Mouse (Mus musculus) T-helper 17 cell (primary cell): ENCODE data around the gene Ppp1r12b.

Experiments
- in situ Hi-C, 2 experiments: fragments of 300-600 bp; cut with MboI, MseI; formaldehyde crosslinking; loops; 1 replicate in 1 of 2; 2 replicates in 1 of 2; pipeline ENCODE4 v1.15.1; 2025; ENCODE audit warnings: high pct_unique_total_duplicates in 2 of 2

Gene Ppp1r12b

DNA sequence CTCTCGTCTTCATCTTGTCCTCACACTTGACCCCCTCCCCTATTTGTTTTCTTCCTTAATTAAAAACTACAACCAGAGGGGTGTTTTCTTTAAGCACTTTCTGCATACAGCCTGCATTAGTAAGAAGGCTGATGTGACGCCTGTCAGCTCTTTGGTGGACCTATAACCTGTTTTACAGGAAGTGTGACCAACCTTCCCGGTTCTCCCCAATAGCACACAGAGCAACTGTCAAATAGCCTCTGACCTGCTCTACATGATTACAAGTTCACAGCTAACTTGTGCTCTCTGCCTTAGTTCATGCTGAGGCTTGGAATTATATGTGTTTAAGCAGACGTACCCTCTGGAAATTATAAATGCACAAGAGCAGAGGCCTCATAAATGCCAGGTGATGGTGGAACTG, 189.3 kb downstream of the Ppp1r12b start:
- in situ Hi-C loops = no loop called here

DNA sequence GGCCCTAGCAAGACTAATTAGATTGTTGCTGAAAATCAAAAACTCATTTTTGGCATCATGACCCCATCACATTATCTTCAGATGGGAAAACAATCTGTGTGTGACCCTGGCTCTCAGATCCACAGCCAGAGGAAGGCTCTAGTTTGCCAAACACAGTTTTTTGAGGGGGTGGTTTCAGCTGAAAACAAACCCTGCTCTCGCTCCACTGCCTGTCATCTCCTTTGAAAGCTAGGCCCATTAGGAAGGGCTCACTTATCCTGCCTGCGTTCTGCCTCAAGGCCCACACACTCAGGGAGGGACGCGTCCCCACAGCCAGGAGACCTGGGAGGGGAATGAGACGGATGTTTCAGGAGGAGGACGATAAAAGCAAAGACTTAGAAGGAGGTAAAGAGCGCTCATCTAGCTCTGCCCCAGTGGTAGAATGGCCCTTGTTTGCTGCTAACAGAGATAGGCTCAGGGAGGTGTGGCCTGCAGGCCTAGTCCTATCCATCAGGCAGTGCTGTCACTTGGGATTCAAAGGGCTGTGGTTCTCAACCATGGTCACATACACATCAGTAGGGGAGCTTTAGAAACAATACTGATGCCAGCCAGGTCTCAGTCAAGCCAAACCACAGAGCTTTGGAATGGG, 190.8 kb downstream of the Ppp1r12b start:
- in situ Hi-C loops = no loop called here

DNA sequence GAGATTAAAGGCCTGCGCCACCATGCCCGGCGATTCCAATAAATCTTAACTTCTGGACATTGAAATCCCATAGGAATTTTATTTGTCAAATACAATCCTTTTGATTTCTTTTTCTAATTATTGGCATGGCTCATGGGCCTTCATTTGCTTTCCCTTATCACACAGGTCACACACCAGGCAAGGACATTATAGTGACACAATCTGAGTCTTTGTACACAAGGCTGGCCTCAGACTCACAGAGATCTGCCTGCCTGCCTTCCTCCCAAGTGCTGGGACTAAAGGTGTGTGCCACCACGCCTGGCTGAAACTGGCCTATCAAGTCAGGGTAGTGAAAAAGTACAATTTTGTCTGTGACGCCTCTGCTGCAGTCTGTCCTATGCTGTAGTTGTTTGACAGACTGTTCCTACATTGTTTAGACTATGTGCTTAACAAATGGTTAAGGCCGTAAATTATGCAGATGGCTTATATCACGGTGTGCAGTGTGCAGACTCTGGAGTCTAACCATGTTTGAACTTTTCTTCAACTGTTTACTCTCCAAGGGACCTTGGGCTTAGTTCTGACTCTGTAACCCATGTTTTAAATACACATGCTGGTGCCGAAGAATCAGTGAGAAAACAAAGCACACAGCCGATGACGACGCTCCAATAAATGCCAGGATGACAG, 191.8 kb downstream of the Ppp1r12b start:
- in situ Hi-C loops = no loop called here

DNA sequence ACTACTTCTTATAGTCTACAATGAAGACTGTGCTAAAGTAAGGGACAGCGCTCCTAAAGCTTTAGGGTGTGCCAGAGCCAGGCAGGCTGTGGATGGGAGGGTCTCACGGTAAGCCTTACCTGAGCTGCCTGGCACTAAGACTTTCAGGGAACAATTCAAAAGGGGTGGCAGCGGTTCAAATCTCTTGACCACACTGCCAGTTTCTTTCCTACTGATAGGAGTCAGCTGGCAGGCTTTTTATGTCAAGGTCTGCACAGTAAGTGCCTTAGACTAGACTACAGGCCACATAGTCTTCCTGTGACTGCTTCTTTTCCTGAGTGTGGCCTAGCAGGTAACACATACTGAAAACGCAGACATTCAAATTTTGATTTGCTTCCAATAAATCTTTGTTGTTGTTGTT, 192.5 kb downstream of the Ppp1r12b start:
- in situ Hi-C loops = no loop called here

DNA sequence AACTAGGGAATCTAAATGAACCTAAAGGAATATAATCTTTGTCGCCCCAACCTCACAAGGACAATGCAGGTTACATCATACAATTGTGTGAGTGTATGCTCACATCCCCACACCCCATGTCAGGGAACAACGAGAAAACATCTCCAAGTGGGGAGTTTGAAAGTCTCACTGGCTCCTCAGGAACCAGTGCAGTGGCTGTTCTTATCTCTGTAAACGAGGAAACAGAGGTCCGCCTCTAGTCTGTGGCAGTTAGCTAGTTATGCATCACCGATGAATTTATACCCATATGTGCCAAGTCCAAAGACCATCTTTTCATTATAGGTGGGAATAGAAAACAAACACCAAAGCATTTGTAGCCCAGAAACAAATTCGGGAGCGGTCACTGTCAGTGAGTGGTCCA, 194.2 kb downstream of the Ppp1r12b start:
- in situ Hi-C loops = no loop called here

DNA sequence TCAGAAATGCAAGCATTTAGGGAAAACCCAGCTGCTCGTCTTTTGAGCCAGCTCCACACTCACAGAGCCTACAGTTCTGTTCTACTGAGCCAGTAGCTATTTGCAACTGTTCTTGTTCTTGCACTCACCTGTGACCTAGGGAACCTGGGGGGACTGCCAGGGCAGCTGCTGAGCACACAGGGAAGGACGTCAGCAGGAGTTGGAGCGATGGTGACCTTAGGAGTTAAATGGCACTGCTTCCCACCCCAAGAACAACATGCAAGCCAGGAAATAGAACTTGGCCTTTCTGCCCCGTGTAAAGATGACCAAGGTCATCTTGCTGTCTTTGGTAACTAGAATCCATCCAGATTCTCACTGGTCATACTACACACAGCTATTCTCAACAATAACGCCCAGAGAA, 195.1 kb downstream of the Ppp1r12b start:
- in situ Hi-C loops = no loop called here

DNA sequence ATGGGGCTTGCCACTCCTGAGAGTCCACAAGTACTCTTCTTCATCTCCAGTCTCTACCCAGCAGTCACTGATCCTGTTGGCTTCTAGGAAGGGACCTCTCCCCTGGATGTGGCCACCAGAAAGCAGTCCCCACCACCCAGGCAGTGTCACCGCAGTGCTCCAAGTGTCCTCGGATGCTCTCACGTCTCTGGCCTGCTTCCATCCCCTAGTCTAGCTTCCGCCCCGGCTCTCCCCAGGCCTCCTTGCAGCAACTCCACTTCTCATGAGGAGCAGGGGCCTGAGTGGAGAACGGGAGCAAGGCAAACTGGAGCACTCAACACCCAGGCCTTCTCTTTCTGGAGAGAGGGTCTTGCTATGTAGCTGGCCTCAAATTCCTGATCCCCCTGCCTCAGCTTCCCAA, 196.6 kb downstream of the Ppp1r12b start:
- in situ Hi-C loops = no loop called here

DNA sequence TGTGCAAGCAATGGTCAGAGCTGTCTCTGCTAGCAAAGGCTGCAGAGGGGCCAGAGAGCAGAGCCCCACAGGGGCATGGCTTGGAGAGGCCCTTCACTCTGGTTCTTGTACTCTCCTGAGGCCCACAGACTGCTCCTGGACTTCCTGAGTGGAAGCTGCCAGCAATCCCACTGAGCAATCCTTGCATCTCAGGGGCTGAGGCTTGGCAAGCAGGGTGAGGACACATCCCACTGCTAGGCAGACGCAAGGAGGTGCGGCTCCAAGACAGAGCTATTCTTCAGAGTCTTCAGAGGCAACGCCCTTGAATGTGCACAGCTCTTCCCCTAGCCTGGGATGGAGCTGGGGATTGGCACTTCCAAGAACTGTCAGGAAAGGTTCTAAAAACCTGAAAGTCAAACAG, 198.5 kb downstream of the Ppp1r12b start:
- in situ Hi-C loops = no loop called here

DNA sequence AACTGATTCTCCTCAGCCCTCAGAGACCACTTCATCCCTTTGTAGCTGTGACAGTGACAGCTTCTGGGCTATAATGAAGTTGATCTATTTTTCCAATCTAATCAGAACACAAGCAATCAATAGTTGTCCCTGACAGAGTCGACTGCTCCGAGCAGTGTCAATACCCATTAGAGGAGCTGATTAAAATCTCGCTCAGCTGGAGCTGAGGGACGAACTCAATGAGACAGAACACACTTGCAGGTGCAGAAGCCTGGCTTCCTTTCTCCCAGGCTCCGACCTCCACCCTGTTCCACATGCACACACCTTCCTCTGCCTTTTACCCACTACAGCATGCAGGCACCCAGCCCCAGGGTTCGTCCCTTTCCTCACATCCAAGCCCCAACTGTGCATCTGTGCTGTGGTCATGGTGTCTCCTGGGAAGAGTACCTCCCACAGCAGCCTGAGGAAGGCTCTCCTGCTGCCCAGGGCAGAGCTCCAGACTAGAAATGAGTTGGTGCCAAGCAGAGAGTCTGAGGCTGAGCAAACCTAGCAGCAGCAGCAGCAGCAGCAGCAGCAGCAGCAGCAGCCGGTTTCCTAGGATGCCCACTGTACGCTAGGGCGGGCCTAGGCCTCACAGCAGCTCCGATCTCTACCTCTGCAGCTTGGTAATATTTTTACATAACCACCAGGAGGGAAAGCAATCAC, 199.4 kb downstream of the Ppp1r12b start:
- in situ Hi-C loops = no loop called here

DNA sequence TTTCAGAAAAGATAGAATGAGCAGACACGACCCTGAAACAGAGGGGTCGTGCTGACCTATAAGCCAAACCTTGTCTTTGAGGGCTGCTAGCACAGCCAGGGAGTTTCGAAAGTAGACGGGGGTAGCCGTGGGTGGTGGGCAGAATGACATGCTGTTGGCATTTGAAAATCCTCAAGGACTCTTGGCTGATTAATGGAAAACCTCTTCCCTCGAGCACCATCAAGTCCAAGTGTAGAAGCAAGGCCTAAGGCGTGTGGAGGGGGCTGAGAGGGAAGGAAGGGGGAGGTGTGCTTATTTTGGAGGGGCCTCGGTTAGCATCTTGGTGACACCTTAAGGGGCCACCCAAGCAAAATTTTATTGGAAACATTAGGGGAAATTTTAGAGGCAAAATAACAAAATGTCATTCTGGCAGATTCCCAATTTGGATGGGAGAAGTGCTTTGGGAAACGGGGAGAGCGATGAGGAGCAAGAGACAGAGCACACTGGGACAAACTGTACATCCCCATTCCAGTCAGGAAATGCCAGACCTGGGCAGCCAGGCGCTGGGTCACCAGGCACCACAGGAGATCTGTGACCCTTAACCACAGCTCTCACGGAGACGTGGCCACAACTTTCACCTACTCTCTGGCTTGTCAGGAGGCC, 200.1 kb downstream of the Ppp1r12b start:
- in situ Hi-C loops = no loop called here

DNA sequence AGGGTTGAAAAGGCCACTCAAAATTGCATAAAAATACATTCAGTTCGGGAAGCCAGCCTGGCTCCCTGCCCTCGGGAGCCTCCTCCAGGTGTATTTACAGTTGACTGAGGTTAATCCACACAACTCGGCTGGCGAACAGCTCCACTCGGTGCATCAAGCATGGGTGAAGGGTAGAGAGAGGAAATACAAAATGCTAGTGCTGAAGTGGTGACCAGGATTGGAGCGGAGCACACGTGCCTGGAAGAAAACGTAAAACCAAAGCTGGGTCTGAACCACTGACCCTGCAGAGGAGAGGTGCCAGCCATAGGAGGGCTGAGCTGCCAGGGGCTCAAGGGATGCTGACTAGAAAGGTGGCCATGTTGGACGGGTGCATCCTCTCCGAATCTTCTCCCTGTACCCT, 200.9 kb downstream of the Ppp1r12b start:
- in situ Hi-C loops = no loop called here

DNA sequence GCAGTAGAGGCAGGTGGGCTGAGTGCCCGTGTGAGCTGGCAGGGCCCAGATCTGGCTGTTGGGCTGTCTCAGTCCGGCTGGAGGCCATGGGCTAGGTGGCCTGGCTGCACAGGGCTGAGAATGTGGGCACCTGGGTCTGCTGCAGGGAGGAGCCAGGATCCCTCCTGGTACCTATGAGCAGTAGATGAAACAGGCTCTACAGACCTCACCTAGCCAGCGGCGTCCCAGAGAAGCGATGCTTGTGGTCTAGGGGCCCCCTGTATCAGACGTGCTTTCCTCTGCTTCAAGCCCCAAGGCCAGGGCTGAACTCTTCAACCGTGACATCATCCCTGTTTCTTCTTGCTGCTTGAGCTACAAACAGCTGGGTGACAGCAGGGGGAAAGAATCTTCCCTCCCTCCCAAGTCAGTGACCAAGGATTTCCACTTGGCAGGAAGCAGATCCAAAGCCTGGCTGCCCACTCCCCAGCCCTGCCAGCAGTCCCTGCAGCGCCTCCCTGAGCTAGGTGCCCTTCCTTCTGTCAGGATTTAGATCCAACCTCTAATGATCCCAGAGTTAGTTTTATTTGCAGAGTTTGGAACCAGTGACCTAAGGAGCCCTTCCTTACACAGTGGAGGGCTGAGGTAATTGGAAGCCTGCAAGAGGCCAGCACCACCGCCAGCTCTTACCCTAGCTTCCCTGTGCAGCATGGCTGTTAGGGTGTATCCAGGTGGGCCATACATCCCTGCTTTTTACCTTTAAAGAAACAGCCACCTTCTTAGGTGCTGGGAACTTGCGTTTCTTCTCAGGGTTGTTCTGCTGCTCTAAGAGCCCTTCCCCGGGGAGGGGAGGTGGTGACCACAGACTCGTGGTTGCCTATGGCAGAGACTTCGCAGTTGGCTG, 201.8 kb downstream of the Ppp1r12b start:
- in situ Hi-C loops = no loop called here

DNA sequence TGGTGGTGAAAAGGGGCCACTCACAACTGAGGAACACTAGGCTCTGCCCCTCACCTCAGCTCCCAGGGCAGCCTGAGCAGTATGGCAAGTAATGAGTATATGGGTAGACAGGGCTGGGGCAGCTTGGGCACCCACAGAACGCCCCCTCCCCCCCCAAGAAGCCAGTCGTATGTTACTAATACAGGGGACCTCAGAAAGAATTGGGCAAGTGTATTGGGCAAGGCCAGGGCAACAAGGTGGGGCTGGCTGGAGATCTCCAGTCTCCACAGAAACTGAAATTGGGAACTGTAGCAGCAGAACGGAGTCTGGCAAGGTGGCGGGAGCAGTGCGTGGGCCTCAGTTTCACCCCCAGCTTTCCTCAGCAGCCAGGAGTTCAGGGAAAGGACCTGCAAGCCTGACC, 203.3 kb downstream of the Ppp1r12b start:
- in situ Hi-C loops = no loop called here

DNA sequence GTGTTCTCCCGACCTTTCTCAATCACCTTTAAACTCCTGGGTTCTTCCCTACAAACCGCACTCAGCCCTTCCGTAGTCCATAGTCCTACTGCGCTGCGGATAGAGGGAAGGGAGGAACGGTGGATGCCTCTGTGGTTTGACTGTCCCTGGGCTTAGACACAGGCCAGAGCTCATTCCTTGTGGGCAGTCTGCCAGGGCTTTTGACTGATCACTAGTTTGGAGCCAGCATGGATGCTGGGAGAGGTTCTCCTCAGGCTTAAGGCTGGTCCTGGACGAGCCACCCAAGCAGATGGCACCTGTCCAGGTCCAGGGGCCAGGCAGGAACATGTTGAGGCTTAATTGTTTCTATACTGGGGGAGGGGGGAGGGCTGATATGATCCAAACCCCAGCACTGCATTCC, 205.9 kb downstream of the Ppp1r12b start:
- in situ Hi-C loops = loop anchor here (5.0 to 10.0 kb wide), 2 partner anchors 78 to 995 kb away; no protein-coding TSS in a partner anchor

DNA sequence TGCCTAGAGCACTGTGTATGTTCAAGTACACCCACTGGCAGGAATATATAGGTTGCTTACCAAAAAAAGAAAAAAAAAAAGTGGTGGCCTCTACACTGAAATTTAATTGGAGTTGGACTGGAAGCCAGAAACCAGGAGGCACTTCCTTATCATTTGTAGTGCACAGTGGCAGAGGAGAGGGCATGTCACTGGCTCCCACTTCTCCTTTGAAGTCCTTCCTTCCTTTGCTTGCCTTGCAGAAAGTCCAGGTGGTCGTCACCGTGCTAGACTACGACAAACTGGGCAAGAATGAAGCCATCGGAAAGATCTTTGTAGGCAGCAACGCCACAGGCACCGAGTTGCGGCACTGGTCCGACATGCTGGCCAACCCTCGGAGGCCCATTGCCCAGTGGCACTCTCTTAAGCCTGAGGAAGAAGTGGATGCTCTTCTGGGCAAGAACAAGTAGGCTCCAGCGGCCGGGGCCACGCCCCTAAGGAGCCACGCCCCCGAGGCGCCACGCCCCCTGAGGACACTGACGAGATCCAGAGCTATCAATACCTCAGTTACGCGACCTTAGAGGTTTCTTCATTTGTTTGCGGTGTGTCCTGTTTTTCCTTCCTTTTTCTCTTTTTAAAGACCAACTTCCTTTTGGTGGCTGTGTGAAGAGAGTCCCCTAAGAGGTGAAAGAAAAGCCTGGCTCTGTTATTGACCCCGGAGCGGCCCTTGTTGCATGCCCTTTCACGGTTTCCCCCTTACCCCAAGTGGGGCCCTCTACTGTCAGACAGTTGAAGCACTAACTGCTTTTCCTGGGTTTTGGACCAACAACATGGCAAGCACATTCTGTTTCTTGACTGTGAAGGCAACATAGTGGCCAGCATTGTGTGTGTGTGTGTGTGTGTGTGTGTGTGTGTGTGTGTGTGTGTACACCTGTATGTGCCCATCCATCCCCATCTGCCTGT, 208.2 kb downstream of the Ppp1r12b start:
- in situ Hi-C loops = loop anchor here (5.0 to 10.0 kb wide), 2 partner anchors 75 to 993 kb away; no protein-coding TSS in a partner anchor

DNA sequence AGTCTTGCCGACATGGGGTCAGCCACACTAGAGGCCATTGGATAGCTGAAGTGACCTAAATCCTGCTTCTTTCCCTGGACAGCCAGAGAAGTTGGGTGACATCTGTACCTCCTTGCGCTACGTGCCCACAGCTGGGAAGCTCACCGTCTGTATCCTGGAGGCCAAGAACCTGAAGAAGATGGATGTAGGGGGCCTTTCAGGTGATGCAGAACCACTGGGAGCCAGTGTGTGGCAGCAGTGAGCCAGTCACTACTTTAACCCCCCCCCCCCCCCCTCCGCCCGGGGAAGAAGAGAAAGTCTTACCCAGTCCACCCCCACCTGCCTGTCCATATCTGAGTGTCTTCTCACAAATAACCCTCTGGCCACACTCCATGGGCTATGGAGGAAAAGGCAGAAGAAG, 210.1 kb downstream of the Ppp1r12b start:
- in situ Hi-C loops = loop anchor here (5.0 to 10.0 kb wide), 2 partner anchors 73 to 991 kb away; no protein-coding TSS in a partner anchor

DNA sequence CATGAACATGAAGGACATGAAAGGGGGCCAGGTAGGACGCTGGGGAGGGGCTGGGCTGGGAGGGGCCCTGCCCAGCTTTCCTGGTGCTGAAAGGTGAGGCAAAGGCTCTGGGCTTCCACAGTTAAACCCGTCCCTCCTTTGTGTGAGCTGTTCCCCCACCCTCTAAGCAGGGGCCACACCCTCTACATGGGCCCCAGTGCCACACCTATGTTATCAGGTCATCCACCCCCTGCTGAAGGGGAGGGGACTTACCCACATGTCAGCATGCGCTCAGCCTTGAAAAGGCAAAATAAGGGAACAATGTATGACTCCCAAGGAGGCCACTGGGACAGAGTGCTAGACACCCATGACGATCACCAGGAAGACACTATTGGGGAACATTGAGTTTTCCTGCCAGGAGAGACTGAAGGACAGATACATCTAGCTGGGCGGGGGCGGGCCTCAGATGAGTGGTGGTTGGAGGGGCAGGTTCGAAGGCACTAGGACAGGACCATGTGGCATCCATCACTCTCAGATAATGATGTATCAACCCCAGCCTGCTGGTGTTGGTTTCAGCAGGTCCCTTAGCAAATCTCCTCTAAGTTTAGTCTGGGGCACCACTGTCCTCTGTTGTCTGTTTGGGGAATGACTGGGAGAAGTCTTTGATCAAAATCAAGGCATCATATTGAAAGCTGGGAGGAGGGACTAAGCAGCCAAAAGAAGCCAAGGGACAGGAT, 213.6 kb downstream of the Ppp1r12b start:
- in situ Hi-C loops = loop anchor here in 1 of 2 experiments (10.0 kb wide), 1 partner anchor 987 kb away; no protein-coding TSS in a partner anchor

DNA sequence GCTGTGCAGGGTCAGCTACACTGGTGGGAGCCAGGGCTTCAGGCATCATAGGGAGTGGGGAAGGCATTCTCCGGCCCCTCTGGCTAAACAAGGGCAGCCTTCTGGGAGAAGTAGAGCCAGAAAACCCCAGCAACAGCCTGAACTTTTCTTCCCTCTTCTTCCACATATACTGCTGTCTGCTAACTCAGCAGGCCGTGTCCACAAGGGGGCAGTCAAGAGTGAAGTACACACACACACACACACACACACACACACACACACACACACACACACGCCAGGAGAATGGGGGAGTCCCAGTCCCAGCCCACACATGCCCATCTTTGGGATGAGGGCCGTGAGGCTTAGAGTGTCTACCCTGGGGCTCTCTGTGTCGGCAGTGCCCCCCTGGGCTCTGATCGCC, 214.3 kb downstream of the Ppp1r12b start:
- in situ Hi-C loops = loop anchor here in 1 of 2 experiments (10.0 kb wide), 1 partner anchor 987 kb away; no protein-coding TSS in a partner anchor

DNA sequence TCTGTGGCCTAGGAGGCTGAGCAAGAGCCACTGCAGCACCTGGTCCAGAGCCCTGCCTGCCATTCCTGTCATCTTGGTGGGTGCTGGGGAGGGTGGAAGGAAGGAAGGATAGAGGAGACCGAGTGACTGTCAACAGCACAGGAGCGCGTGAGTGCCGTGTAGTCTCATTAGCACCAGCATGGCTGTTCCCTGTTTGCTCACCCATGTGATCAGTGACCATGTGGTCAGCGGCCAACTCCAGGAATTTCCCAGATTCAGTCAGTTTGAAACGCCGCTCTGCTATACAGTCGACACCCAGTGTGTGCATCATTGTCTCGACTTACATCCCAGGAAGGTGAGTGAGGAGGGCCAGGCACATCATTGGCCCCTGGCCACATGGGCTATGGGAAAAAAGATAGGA, 218.3 kb downstream of the Ppp1r12b start:
- in situ Hi-C loops = no loop called here
